Mouse (Mus musculus) retina, postnatal 1 day (tissue): Measurements from ENCODE around the gene Wtip.
A peak's percentile ranks its signal among the peaks of the same experiment; 100 is the strongest.
"Not testable (repeated sequence)": the region's sequence is repeated elsewhere in the genome, so short reads cannot be mapped to it uniquely, and the experiment has no call there.

Source experiments
- DNase-seq: peaks from one replicate; pipeline ENCODE4 v3.0.0-alpha.2; 2012

Gene Wtip

DNA sequence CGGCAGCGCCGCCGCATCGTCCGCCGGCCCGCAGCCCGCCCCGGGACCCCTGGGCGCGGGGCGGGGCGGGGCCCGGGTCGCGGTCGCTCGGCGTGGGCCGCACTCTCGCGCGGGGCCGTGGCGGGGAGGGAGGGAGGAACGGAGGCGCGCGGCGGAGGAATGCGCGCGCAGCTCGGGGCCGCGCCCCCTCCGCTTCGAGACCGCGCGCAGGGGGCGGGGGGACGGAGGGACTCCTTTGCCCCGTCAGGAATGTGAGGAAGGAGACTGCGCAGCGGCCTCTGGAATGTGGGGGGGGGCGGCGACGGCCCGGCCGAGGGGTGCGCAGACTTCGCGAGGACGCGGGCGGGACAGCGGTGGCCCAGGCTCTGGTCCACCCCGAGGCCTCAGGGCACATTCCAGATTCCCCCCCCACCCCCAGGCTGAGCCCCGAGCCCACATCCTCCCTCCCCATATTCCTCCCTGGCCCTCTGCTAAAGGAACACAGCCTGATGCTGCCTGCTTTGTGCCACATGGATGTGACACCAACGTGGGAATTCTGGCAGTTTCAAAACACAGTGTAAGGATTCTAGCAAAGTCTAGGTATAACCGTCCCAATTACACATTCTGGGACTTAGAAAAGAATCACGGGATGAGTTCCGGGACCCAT lies at the start of gene Wtip:
Gene Wtip, minus strand, starts transcription at position 152 of the 646 bp plus-strand sequence.
- peak; percentile 92 for DNase-seq

DNA sequence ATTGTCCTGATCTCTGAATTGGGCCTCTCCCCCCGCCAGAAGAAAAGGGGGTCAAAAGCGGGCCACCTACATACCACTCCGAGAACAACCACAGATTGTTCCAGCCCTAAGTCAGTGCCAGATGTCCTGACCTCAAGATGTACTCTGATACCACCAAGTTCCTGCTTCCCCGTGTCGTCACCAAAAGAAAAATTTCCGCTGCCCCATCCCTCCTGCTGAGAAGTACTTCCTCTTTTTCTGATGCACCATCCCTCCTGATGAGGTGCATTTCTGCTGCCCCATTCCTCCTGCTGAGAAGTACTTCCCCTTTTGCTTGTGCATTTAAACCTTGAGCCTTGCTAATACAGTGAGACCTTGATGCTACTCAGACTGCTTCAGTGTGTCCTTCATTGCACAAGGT lies 43.2 kb upstream of the Wtip start:
- DNase-seq: not testable (repeated sequence)

DNA sequence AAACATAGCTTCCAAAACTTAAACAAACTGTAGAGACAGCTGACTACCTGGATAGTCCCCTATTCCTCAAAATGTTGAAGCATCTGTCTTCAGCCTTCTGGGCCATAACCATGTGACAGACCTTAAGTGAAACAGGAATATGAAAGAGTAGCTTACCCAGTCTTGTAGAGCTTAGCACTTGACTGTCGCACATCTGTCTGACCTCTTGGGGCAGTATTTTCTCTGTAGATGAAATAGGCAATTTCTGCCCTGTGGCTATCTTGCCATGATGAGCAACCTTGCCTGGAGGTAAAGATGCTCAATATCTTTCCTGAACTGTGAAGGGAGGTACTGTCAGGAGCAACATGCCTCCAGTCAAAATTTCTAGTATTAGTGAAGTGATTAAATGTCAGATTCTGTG lies 39.2 kb upstream of the Wtip start:
- no peak for DNase-seq

DNA sequence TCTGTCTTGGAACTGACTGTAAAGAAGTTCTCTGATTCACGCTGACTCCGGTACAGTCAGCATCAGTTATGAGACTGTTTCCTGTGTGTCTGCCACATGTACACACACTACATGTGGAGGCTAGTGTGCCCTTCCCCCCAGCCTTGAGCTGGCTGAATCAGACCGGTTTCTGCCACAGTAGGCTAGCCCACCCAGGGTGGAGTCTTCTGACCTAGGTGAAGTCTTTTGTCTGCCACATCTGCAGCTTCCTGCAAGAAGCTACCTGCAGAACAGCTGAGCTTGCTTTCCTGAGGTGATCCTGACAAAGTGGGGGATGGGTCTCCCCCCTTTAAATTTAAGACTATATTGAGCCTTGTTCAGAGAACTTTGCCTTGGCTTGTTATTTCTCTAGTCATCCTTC lies 36.4 kb upstream of the Wtip start, which contains the start of gene Uba2:
Gene Uba2, minus strand, starts transcription at position 146 of the 400 bp plus-strand sequence.
- no peak for DNase-seq

DNA sequence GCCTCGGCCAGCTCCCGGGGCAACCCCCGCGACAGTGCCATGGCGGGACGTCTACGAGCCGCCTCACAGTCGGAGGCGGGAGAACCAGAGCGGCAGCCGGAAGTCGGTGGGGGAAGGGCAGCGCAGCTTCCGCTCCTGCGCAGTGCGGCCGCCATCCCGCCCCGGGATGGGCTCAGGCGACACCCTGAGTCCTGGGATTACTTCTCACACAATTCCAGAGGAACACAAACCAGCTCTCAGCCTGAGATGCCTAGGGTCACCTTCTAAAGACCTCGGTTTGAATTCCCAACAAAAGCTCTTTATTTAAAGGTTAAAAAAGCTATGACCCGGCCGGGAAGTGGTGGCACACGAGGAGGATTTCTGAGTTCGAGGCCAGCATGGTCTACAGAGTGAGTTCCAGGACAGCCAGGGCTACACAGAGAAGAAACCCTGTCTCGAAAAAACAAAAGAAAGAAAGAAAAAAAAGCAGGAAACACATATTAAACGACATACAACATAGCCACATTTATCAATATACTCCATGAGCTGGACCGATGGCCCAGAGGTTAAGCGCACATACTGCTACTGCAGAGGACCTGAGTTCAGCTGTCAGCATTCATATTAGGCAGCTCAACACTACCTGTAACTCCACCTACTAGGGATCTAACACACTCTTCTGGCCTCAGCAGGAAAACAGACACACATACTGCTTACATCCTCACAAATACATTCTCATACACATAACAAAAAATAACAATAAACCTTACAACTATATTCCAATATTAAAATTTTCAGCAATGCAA lies 35.6 kb upstream of the Wtip start:
- DNase-seq: peak; percentile 92

DNA sequence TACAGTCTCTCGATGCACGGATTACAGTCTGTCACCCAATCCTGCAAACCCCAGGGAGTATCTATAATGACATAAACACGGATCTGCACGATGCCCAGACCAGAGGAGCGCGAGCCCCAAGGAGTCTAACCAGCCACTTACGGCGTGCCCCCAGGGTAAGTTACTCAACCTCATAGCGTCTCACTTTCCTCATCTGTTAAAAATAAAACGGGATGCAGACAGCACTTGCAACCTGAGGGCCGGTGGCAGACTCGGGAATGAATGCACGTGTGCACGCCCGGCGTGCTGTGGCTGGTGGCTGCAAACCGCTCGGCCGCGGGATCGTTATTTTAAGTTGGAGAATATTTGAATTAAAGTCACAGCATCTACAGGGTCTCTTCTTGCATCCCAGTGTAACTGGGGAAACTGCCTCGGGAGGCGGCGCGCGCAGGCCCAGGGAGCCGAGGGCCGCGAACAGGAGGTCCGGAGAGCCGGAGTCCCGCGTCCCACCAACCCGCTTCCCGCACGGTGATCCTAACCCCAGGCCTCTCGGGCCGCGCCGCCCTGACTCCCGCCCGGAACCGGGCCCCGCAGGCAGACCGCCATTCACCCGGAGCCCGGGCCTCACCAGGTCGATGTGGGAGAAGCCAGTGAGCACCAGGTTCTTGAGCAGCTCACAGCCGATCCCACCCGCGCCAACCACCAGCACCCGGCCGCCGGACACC lies 34.9 kb upstream of the Wtip start:
- no peak for DNase-seq

DNA sequence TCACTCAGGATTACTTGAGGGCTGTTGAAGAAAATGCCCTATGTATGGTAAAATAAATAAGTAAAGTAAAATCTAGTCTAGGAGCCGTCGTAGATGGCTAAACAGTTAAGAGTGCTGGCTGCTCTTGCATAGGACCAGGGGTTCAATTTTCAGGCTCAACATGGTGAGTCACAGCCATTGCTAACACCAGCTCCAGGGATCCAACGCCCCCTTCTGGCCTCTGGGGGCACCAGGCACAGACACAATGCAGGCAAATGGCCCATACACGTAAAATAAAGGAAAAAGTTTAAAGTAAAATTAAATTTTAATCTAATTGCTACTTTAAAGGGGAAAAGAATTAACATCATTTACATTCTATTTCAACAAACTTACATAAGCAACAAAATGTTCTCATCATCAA lies 33.8 kb upstream of the Wtip start:
- peak; percentile 40 for DNase-seq

DNA sequence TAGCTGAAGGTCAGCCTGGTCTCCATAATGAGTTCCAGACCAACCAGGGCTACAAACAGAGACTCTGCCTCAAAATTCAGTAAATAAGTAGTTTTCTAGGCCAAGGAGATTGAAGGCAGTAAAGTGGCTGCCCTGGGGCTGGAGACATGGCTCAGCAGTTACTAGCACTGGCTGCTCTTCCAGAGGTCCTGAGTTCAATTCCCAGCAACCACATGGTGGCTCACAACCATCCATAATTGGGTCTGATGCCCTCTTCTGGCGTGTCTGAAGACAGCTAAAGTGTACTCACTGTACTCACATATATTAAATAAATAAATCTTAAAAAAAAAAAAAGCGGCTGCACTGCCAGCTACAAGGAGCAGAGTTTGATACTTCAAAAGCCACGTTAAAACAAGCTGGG lies 32.9 kb upstream of the Wtip start:
- no peak for DNase-seq

DNA sequence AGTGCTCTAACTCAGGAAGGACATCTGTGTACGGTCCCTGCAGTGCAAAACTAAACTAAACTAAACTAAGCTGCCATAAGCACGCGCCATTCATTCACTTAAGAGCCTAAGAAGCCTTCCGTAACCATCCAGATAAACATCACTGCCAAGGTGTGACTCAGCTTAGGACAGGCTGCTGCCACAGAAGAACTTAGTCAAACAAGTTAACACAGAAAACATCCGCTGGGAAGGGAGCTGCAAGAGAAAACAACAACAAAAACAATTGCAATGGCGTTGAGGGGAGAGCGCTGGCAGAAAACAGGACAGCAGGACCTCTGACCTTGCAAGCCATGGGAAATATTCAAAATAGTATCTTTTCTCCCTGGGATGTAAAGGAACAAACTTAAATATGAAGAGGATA lies 31.6 kb upstream of the Wtip start:
- no peak for DNase-seq

DNA sequence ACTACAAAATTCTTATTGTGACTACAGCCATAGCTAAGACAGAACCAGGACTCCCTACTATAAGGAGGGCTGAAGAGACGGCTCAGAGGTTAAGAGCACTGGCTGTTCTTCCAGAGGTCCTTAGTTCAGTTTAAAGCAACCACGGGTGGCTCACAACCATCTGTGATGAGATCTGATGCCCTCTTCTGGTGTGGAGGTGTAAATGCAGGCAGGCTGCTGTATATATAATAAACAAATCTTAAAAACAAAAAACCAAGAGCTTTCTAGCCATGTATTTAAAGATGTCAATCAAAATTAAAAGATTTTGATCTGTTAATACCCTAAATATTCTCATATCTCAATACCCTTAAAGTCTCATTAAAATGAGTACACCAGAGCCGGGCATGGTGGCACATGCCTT lies 26.1 kb upstream of the Wtip start:
- no peak for DNase-seq

DNA sequence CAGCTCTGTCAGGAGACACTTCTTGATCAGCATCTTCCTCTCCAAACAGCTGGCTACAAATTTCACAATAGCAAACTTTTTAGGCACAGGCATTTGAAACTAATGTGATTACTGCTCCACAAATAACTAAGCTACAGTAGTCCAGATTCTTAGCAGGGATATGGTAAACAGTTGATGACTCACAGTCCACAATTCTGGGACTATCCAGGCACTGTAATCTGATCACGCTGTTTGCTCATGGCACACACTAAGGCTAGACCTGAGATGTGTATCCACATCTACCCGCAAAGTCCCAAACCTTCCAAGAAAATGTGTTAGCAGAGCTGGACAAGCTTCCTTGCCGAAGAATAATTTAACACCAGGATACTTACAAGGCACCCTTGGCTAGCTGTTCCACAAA lies 24.9 kb upstream of the Wtip start:
- no peak for DNase-seq

DNA sequence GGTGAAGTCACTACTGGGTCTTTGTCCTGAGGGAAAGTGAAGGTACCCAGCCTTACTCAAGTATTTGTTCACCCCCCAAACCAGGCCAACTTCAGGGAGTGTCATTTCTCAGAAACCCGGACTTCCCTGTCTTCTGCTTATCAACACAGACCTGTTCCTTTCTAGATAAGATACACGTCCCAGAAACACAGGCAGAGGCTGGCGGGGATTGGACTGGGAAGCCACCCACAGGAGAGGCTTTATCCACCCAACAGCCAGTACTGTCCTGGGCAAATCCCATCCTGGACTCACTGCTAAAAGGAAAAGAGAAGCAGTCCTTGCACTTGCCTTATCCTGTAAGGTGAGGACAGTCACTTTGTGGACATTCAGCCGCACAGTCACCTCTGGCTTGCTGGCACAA lies 14.1 kb upstream of the Wtip start:
- DNase-seq: no peak

DNA sequence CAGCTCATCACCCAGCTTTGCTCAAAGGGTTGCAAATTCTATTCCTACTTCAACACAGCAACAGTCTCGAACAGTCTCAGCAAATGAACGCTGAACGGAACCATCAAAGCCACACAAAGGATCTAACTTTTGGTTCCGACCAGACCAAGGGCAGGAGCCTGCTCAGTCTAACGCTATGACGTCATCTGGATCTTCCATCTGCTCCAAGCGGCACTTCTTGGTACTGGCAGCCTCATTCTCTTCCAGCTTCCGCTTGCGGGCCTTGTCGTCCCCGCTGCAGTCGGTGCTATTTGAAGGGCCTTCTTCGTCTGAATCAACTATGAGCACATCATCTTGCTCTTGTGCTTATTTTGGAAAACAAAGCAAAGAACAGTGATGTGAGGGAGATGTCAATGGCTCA lies 8.1 kb upstream of the Wtip start:
- DNase-seq: no peak

DNA sequence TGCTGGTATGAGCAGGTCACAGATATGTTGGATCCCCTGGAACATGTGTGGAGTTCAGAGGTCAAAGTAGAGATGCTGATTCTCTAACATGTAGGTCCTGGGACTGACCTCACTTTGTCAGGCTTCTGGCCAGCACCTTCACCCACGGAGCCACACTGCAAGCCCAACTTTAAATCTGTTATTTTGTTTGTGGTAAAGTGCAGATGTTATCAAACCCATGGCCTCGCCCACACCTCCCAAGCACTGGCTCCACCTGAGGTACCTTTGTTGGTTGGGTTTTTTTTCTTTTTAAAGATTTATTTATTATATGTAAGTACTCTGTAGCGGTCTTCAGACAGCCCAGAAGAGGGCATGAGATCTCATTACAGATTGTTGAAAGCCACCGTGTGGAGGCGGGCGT lies 6.4 kb upstream of the Wtip start:
- DNase-seq: no peak

DNA sequence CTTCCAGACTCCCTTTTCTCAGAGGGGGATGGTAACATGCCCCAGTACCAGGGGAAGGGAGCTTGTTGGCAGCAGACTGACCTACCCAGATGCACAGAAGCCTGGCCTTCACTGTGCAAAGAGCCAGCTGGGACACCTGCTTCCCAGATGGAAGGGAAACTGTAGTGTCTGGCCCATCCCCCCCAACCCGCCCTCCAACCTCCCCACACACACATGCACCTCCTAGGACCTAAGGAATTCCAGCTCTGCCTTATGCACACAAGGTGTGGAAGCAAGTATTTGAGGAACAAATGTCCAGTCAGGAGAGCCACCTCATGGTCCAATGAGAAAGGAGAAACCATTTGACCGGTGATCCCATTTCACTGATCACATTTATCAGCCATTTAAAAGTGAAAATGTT lies 1.3 kb upstream of the Wtip start:
- no peak for DNase-seq

DNA sequence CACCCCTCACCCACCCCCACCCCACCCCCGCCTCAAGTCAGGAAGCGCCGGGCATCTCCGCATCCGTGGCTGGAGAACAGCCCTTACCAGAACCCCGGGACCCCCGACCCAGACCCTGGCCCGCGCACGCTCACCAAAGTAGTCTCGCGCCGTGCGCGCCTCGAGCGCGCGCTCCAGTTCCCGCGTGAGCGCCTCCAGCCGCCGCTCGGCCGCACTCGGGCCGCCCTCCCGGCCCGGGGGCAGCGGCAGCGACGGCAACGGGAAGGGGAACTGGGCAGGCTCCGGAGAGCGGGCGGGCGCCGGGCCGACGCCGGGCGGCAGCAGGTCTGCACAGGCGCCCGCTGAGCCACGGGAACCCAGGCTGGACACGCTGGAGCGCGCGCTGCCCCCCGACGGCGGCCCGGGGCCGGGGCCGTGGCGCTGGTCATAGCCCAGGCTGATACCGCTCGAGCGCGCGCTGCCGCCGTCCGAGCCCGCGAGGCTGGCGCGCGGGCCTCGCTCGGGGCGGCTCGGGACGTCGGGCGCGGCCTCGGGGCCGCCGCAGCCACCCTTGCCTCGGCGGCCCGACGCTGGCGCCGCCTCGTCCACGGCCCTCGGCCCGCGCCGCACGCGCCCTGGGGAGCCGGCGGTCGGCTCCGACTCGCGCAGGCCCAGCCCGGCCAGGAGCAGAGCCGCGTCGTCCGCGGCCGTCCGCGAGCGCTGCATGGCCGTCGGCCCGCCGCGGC lies 551 bp downstream of the Wtip start:
- peak; percentile 66 for DNase-seq

DNA sequence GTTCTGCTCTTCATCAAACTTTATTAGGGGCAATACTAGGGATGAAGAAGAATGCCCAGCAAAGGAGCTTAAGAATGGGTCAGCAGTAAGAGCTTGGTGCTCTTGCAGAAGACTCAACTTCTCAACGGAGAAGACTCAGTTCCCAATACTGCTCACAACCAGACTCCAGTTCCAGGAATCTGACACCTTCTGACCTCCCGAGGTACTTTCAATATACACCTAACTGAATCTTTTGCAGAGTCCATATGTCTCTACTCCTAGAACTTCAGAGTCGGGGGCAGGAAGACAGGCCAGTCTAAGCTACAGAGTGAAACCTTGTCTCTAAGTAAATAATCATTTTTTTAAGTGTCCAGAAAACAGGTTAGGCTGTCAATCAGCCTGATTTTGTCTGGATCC lies 1.1 kb downstream of the Wtip start:
- DNase-seq: peak; percentile 11

DNA sequence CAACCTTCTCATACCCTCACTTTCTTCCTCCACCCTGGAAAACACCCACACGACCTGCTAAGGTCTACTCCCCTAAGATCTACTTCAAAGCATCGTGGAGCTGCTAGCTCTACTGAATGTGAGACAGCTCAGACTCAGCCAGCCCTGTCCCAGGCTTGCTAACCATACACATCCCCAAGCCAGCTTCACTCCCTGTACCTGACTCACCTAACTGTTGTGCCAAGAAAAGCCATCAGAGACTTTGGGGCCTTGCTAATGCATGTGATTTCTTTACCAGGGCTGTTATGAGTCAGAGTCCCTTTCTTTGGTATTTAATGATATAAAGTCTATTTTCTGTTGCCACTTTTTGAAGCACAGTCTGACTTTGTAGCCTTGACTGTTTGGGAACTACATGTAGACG lies 1.9 kb downstream of the Wtip start:
- no peak for DNase-seq

DNA sequence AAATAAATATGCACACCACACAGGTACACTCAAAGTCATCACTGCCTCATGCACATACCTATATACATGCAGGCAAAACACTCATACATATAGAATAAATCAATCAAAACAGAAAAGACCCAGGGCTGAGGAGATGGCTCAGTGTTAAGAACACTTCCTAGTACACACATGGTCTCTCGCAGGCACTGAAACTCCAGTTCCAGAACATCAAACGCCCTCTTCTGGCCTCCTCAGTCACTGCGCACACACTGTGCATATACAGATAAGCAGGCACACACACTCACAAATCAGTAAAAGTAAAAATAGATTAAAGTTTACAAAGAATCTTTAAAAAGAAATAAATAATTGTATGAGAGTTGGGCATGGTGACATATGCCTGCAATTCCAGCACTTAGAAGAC lies 6.8 kb downstream of the Wtip start:
- DNase-seq: no peak

DNA sequence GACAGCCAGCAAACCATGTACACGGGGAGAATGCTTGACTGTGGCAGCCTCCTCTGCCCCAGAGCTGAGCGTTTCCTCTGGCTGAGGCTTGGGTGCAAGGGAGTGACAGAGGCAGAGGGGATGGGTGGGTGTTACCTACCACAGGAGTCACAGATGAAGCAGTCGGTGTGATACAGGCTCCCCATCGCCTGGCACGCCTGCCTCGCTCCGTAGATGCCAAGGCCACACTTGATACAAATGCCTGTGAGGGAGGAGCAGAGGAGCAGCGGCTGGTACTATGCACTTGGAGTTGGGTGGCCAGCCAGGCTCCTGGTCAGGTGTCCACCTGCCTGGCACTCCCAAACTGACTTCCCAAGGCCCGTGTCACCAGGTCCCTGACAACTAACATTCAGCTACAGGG lies 7.7 kb downstream of the Wtip start:
- no peak for DNase-seq

DNA sequence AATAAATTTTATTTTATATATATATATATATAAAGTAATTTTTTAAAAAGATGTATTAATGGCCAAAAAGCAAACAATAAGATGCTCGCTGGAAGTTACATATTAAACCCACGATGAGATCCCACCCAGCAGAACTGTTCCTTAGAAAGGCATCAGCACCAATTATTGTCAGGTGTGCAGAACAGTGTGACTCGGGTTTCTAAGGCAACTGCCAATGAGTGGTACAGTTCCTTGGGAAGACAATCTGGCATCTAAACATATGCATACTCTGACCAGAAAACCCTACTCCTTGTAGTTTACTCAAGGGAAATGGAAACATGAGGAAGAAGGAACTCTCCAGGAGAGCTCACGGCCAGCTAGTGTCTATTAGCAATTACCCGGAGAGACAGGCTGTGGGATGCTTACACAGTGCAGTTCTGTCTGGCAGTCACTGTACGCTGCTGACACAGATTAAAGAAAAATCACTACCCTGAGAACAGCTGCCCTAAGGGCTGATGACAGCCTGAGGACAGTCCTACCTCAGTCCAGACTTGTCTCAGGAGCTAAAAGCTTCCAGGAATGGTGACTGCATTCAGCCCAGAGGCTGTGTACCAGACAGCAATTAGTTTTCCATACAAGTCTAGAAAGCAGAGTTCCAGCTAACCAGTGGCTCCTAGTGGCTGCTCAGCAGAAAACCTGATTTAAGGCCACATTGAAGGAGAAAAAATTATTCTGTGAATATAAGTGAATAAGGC lies 9.9 kb downstream of the Wtip start:
- DNase-seq: peak; percentile 57

DNA sequence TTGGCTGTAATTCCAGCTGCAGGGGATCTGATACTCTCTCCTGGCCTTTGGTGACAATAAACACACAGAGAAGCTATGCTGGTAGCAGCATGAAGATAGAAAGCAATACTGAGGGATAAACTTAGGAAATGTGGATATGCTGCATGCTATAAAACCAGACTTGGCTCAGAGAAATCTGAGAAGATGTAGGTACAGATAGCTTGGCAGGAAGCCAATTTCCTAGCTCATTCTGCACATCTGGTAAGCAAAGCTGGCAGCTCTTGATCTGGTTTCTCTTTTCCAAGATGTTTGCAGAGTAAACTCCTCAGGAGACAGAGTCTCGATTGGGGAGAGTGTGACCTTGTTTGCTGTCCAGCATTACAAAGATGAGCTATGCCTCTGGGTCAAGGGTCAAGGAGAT lies 12.4 kb downstream of the Wtip start:
- DNase-seq: not testable (repeated sequence)

DNA sequence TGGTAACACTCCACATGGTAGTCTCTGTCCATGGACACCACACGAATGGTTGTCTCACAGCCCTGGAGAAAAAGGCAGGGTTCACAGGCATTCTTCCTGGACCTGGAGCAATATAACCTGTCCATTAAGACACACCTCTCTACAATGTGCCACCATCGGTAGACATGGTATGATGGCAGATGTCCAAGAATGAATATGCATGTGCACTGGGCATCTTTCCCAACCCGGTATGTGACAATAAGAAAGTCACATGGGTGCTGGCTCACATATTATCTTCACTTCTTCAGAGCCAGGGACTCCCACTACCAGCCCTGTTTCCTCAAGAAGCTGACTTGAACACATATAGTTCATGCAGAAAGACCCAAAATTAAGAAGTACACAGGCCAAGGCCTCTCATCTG lies 16.5 kb downstream of the Wtip start:
- no peak for DNase-seq
